Mouse (Mus musculus) stomach, postnatal 0 days (tissue): ENCODE data around the gene Sept7. TPM values are rescaled to one million over a fixed set of nuclear protein-coding genes. Genes with fewer than 3 reads are reported as not detected.

ENCODE experiments used
- ATAC-seq: fragments of 200-750 bp; cut with Nextera tagmentation; 2 replicates; pipeline ENCODE4 v1.8.0; 2017; ENCODE audit not compliant: low FRiP score, low TSS enrichment
- DNase-seq: peaks from one replicate; pipeline ENCODE4 v3.0.0-alpha.2; 2016; ENCODE audit warnings: low spot score
- H3K27ac ChIP-seq: fragments of 300-500 bp; sonication (generic); replicated peaks from 2 replicates; pipeline ENCODE4 v1.5.1; 2014; ENCODE audit warnings: mild to moderate bottlenecking, control low read depth
- H3K27me3 ChIP-seq: fragments of 300-500 bp; sonication (generic); 2 replicates; pipeline ENCODE4 v1.6.1; 2014; ENCODE audit warnings: low read length; ENCODE audit not compliant: control insufficient read depth, insufficient read depth
- H3K36me3 ChIP-seq: fragments of 300-500 bp; sonication (generic); 2 replicates; pipeline ENCODE4 v1.6.1; 2014; ENCODE audit warnings: low read length, mixed read lengths; ENCODE audit not compliant: control insufficient read depth, insufficient read depth
- H3K4me1 ChIP-seq: fragments of 300-500 bp; sonication (generic); replicated peaks from 2 replicates; pipeline ENCODE4 v1.6.1; 2014; ENCODE audit warnings: antibody characterized with exemption; ENCODE audit not compliant: control insufficient read depth, insufficient read depth
- H3K4me2 ChIP-seq: fragments of 300-500 bp; sonication (generic); replicated peaks from 2 replicates; pipeline ENCODE4 v1.6.1; 2014; ENCODE audit warnings: low read depth, mild to moderate bottlenecking, control low read depth, moderate library complexity
- H3K4me3 ChIP-seq: fragments of 300-500 bp; sonication (generic); 2 replicates; pipeline ENCODE4 v1.5.1; 2014; ENCODE audit warnings: low read depth, low read length, control low read depth
- H3K9ac ChIP-seq: fragments of 300-500 bp; sonication (generic); 2 replicates; pipeline ENCODE4 v1.6.1; 2014; ENCODE audit warnings: mild to moderate bottlenecking, low read length, control low read depth, mixed read lengths
- H3K9me3 ChIP-seq: fragments of 300-500 bp; sonication (generic); 2 replicates; pipeline ENCODE4 v1.6.1; 2016; ENCODE audit warnings: low read length; ENCODE audit not compliant: control insufficient read depth
- CTCF ChIP-seq: IDR thresholded peaks from 2 replicates; pipeline ENCODE4 v1.5.1; 2016; ENCODE audit warnings: antibody characterized with exemption, low read depth, mild to moderate bottlenecking, moderate library complexity
- EP300 ChIP-seq: optimal IDR thresholded peaks from 2 replicates; pipeline ENCODE3; 2016; ENCODE audit warnings: antibody characterized with exemption
- WGBS: fragments of 180-500 bp; shearing (Covaris S2); extraction: QIAGEN DNeasy Blood & Tissue Kit; methylation state at CpG from one replicate; pipeline ENCODE4 v1.1.7; 2014; 5-methylcytosine and 5-hydroxymethylcytosine counted together
- polyA plus RNA-seq: library from polyadenylated mRNA; unstranded; fragments of >200 nt; fragmentation: Nextera tagmentation; extraction: Ambion mirVana; gene quantifications from 2 replicates; pipeline ENCODE4 v1.2.1, GENCODE M21; 2015

The Sept7 gene
- polyA plus RNA-seq, 1 experiment from 2014 or later, result 175 TPM

GRCm38 (mm10) chr9:25262087-25262486 lies 9.8 kb downstream of the Sept7 start:
- WGBS, result 62% methylated on average over 1 of the region's 1 CpGs
- no peak overlapping the region for H3K4me2 ChIP-seq
- no peak overlapping the region for H3K4me3 ChIP-seq

DNA sequence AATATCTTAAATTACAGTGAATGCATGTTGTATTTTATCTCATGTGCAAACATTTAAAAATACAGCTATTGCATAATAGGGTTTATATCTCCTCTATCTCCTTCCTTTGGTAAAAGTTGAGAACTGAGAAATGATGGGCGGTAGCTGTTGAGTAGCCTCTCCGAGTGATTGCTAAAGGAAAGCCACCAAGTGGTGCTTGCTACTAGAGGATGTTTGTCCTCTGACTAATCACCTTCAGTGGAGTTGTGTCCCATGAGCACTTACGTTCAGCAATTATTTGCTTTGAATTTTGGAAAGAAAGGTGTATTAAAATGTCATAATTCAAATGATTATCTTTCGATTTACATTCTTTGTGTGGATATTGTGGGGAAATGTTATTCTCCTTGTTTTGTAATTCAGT lies 13.6 kb downstream of the Sept7 start:
- DNase-seq, result no peak

More at GRCm38 (mm10) chr9:25262087-25262486, 9.8 kb downstream of the Sept7 start:
- H3K27ac ChIP-seq, result no peak overlapping the region
- no peaks in the 10 kb centered on the region for H3K27me3 ChIP-seq
- H3K36me3 ChIP-seq, result no peaks in the 10 kb centered on the region
- H3K9me3 ChIP-seq, result no peaks in the 10 kb centered on the region
- no peak overlapping the region for H3K9ac ChIP-seq
- DNase-seq, result no peak
- no peaks in the 10 kb centered on the region for H3K4me1 ChIP-seq
- TF ChIP-seq CTCF (no peak), EP300 (no peak)
- ATAC-seq, result no peak

DNA sequence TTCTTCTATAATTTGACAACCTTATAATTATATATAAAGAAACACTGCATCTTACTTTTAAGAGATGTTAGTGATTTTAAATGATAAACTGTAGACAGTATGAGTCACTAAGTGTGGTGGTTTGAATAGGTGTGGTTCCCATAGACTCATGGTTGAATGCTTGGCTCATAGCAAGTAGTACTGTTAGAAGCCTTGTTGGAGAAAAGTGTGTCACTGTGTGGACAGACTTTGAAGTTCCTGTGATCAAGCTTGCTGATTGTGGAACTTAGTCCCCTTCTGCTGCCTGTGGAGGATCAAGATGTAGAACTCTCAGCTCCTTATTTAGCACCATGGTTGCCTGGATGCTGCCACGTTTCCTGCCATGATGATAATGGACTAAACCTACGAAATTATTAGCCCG lies 14.9 kb downstream of the Sept7 start:
- H3K27ac ChIP-seq, result no peak overlapping the region
- H3K4me2 ChIP-seq, result no peak overlapping the region
- H3K9me3 ChIP-seq, result no peaks in the 10 kb centered on the region
- H3K9ac ChIP-seq, result no peak overlapping the region
- no peak overlapping the region for H3K4me3 ChIP-seq
- ATAC-seq (no peak), DNase-seq (no peak)
- WGBS, result 96% methylated on average over 3 of the region's 3 CpGs
- no peaks in the 10 kb centered on the region for H3K27me3 ChIP-seq
- no peaks in the 10 kb centered on the region; the same call in 1 of the 2 replicates for H3K36me3 ChIP-seq
- H3K4me1 ChIP-seq, result no peaks in the 10 kb centered on the region
- no peak for TF ChIP-seq EP300
- TF ChIP-seq CTCF, result no peak

More for the DNA sequence above, 13.6 kb downstream of the Sept7 start:
- 84% methylated on average over 4 of the region's 4 CpGs for WGBS
- TF ChIP-seq CTCF, result no peak
- Histone ChIP-seq H3K4me2 (no peak overlapping the region), H3K27ac (no peak overlapping the region), H3K27me3 (no peaks in the 10 kb centered on the region), H3K4me1 (no peaks in the 10 kb centered on the region), H3K36me3 (no peaks in the 10 kb centered on the region; the same call in 1 of the 2 replicates), H3K4me3 (no peak overlapping the region), H3K9ac (no peak overlapping the region), H3K9me3 (no peaks in the 10 kb centered on the region)
- no peak for ATAC-seq

DNA sequence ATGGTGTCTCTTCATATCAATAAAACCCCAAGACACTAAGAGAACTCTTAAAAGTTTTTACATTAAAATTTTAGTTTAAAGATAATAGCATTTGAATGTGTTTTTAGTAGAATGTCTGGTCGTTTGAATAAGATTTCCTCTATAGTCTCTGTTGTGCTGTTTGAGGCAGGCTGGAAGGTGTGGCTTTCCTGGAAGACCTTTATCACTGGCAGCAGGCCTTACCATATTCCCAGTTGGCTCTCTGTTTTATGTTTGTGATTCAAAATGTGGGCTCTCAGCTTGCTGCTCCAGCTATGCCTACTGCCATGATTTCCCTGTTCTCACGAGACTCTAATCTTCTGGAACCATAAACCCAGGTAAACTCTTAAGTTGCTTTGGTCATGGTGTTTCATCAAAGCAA lies 15.3 kb downstream of the Sept7 start:
- H3K36me3 ChIP-seq, result no peaks in the 10 kb centered on the region; the same call in 1 of the 2 replicates
- no peaks in the 10 kb centered on the region for H3K27me3 ChIP-seq
- no peak overlapping the region for H3K4me2 ChIP-seq
- no peak overlapping the region for H3K27ac ChIP-seq
- H3K9me3 ChIP-seq, result no peaks in the 10 kb centered on the region
- no peak overlapping the region for H3K9ac ChIP-seq
- 82% methylated on average over 2 of the region's 2 CpGs for WGBS
- H3K4me1 ChIP-seq, result no peaks in the 10 kb centered on the region
- H3K4me3 ChIP-seq, result no peak overlapping the region
- ATAC-seq (no peak), DNase-seq (no peak)
- TF ChIP-seq EP300 (no peak), CTCF (no peak)

DNA sequence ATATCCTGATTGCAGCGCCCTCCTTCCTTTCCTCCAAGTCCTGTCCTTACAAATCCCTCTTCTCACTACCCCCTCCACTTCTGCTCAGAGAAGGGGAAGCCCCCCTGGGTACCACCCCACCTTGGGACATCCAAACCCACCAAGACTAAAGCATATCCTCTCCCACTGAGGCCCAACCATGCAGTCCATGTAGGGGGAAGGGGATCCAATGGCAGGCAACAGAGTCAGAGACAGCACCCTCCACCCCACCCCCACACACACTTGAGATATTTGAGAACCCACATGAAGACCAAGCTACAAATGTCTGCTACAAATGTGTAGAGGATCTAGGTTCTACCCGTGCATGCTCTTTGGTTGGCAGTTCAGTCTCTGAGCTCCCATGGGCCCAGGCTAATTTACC lies 19.7 kb downstream of the Sept7 start:
- TF ChIP-seq CTCF, result no peak
- TF ChIP-seq EP300, result no peak
- Histone ChIP-seq H3K4me3 (no peak overlapping the region), H3K27ac (no peak overlapping the region), H3K27me3 (no peaks in the 10 kb centered on the region), H3K9ac (no peak overlapping the region), H3K36me3 (no peaks in the 10 kb centered on the region; the same call in 1 of the 2 replicates), H3K4me2 (no peak overlapping the region), H3K4me1 (no peaks in the 10 kb centered on the region), H3K9me3 (no peaks in the 10 kb centered on the region)
- DNase-seq, result no peak
- WGBS, result 89% methylated on average over 2 of the region's 2 CpGs
- ATAC-seq, result no peak

DNA sequence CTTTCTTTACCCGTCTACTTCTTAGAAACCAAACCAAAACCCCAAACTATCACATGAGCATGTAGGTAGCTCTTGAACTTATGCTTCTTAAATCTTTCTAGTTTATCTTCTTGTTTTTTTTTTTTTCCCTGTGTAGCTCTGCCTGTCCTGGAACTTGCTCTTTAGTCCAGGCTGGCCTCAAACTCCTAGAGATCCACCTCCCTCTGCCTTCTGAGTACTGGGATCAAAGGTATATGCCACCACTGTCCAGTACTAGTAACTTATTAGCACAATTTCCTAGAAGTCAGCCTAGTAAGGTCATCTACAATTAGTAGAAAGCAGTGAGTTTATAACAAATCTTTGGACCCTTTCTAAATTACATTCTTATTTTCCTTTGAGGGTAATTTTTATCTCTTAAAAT lies 37.6 kb downstream of the Sept7 start:
- Histone ChIP-seq H3K4me3 (no peak overlapping the region), H3K27ac (no peak overlapping the region), H3K4me1 (no peaks in the 10 kb centered on the region), H3K36me3 (peaks cover 2% of the 10 kb centered on the region; the same call in 1 of the 2 replicates), H3K27me3 (no peaks in the 10 kb centered on the region), H3K9ac (no peak overlapping the region), H3K4me2 (no peak overlapping the region), H3K9me3 (no peaks in the 10 kb centered on the region)
- no peak for DNase-seq
- TF ChIP-seq EP300 (no peak), CTCF (no peak)
- ATAC-seq, result no peak
- WGBS, result 89% methylated on average over 1 of the region's 1 CpGs
